Mouse (Mus musculus) adipocyte (in vitro differentiated cells): ENCODE data around the gene Prss36.
"Not testable (repeated sequence)": the region's sequence is repeated elsewhere in the genome, so short reads cannot be mapped to it uniquely, and the experiment has no call there.

Experiments used
- DNase-seq: peaks from one replicate; pipeline ENCODE4 v3.0.0-alpha.2; 2016; ENCODE audit warnings: low spot score

Prss36 gene

GRCm38 (mm10) chr7:127901772-127902171 is 44.8 kb downstream of the Prss36 start:
- DNase-seq, result no peak

GRCm38 (mm10) chr7:127899997-127900396 is 46.5 kb downstream of the Prss36 start:
- DNase-seq, result no peak

DNA sequence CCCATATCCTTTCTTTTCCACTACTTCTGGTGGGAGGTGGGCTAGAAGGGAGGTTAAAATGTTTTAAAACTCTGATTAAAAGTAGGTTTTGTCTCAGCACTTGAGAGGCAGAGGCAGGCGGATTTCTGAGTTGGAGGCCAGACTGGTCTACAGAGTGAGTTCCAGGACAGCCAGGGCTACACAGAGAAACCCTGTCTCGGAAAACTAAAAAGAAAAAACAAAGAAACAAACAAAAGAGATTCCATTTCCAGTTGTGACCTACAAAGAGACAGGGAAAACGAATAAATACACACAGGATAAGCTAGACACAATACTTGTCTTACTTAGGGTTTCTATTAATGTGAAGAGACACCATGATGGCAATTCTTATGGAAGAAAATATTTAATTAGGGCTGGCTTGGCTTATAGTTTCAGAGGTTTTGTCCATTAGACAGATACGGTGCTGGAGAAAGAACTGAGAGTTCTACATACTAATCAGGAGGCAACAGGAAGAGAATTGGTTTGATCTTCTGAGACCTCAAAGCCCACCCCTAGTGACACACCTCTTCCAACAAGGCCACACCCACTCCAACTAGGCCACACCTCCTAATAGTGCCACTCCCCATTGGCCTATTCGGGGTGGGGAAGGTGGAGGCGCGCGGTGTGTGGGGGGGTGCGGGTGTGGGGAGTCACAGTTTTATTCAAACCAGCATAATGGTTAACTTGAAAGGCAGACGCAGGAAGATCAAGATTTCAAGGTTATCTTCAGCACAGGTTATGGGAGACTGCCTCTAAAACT is 48.2 kb downstream of the Prss36 start:
- DNase-seq, result no peak

DNA sequence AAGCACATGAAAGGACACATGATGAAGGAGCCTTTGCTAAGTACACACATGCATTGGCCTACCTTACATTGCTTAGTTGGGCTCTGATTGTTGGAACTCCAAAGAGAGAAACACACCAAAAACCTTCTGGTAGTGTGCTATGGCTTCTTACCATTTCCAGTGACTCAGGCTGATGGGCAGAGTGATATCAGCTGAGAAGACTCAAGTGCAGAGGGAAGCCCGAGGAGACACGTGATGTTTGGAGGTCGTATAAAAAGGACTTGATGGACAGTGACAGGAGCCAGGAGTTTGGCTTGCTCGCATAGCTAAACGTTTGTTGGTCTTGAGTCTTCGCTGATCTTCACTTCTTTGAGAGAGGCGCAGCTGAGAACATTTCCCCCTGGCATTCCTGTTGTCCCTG is 49.0 kb downstream of the Prss36 start:
- DNase-seq, result no peak

GRCm38 (mm10) chr7:127896384-127896783 is 50.1 kb downstream of the Prss36 start:
- peak; percentile 35 for DNase-seq

DNA sequence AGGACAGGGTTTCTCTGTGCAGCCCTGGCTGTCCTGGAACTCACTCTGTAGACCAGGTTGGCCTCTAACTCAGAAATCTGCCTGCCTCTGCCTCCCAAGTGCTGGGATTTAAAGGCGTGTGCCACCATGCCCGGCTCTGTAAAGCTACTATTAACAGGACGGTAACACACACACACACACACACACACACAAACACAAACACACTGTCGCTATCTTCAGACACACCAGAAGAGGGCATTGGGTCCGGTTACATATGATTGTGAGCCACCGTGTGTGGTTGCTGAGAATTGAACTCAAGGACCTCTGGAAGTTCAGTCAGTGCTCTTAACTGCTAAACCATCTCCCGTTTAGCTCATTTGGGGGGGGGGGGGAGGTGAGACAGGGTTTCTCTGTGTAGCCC is 50.6 kb downstream of the Prss36 start:
- DNase-seq, result not testable (repeated sequence)

- DNase-seq, result peak; percentile 90
These were observed 51.1 kb downstream of the Prss36 start, which contains the start of the genes Gm21974 and Vkorc1 for GRCm38 (mm10) chr7:127895442-127895841. Gene Gm21974, minus strand, starts transcription at chr7:127895454. Gene Vkorc1, minus strand, starts transcription at chr7:127895617.

GRCm38 (mm10) chr7:127894480-127894879 is 52.0 kb downstream of the Prss36 start:
- DNase-seq, result no peak

DNA sequence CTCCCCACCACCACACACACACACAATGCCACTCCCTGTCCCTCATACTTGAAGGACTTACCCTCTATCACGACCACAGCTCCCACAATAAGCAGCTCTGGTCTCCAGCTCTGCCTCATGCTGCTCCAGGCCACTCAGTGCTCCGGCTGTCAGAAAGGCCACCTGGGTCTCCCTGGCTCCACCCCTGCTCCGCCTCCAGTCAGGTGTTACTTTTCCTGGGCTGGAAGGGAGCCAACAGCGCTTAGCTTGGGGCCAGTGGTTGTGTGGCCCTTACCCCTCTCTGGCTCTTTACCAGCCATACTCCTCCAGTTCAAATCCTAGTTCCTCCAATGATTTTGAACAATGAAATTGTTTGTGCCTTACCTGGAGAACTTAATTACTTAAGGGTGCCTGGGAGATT is 55.7 kb downstream of the Prss36 start, which contains the start of gene Prss53:
Prss53 (minus strand) TSS at position 173 of the 400 bp plus-strand sequence.
- DNase-seq, result no peak

DNA sequence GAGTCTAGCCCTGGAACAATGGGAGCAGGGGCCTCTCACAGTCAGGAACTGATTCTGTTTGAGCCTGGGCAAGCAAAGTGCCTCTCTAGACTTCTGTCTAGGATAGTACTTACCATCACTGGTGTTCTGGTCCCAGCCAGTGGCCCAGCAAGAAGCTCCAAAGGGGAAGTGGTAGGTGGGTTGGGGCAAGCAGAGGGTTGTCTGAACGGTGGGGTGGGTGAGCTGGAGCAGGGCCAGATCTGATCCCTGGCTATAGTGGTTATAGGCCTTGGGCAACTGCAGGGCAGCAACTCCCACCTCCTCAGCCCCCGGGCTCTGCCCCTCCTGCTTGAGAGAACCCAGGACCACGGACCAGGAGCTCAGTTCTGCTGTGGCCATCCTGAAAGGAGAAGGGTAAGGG is 57.7 kb downstream of the Prss36 start:
- no peak for DNase-seq

DNA sequence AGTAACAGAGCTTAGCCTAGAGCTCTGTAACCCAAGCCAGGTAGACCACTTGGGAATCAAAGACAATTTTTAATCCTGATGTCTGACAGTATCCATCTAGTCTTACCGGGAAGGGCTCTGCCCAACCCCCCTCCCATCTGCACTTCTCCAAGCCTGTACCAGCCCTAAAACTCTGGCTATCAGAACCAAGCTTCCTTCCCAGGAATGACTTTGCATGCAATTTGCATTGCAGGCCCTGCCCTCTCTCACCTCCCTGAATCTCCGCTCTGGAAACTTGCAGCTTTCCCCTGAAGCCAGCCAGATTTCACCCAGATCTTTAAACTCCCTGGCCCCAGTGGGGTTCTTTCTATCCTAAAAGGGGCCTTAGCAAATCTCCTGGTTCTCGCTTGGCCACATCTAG is 58.7 kb downstream of the Prss36 start:
- no peak for DNase-seq

GRCm38 (mm10) chr7:127887191-127887590 is 59.3 kb downstream of the Prss36 start:
- no peak for DNase-seq

GRCm38 (mm10) chr7:127886551-127886950 is 60.0 kb downstream of the Prss36 start:
- no peak for DNase-seq

GRCm38 (mm10) chr7:127885951-127886350 is 60.6 kb downstream of the Prss36 start:
- peak; percentile 67 for DNase-seq
